ENCODE assay signal across 8 mouse cellular contexts in genomic region chr19:42431485-42432190, GRCm38 (mm10). TPM values are rescaled to one million over a fixed set of nuclear protein-coding genes. Genes with fewer than 3 reads are reported as not detected.
DNase-seq lines count a peak whose midpoint lies in the region; ATAC-seq and TF ChIP-seq lines count a peak whose summit lies in the region.

TSS of gene Crtac1 (minus strand) at chr19:42431783.

- H3K27me3 ChIP-seq in heart, postnatal 0 days (ENCODE audit: control insufficient read depth, insufficient read depth, low read length): peaks cover 76% of the 10 kb centered on the region
- peaks cover 51% of the 10 kb centered on the region for H3K27me3 ChIP-seq in liver, postnatal 0 days (ENCODE audit: insufficient read depth, low read length)

- 2% methylated on average over 61 of the region's 88 CpGs for WGBS in heart, postnatal 0 days
- WGBS in liver, postnatal 0 days (ENCODE audit: insufficient replicate concordance): 6% methylated on average over 63 of the region's 88 CpGs

- H3K4me3 ChIP-seq in heart, postnatal 0 days (ENCODE audit: low read depth, low read length): peak within 1 kb of the TSS; percentile 52
- H3K4me3 ChIP-seq in liver, postnatal 0 days (ENCODE audit: low read depth, low read length): peak within 1 kb of the TSS; percentile 33

- no peak within 1 kb of the TSS for H3K27ac ChIP-seq in heart, postnatal 0 days (ENCODE audit: low read depth)
- H3K27ac ChIP-seq in liver, postnatal 0 days (ENCODE audit: low read depth): no peak within 1 kb of the TSS

- no peak for TF ChIP-seq CTCF in heart, postnatal 0 days (IDR thresholded peaks at IDR 0.05; ENCODE audit: low read depth)
- TF ChIP-seq CTCF in liver, postnatal 0 days (IDR thresholded peaks at IDR 0.05; ENCODE audit: low read depth): 0 out of 2 replicates have a peak, but pooled peaks have one; percentile 12

- H3K4me2 ChIP-seq in heart, postnatal 0 days (ENCODE audit: low read depth, low read length): peak within 1 kb of the TSS; percentile 82
- H3K4me2 ChIP-seq in liver, postnatal 0 days (ENCODE audit: low read depth, low read length): peak within 1 kb of the TSS; percentile 64

- no peak within 1 kb of the TSS; the same call in 1 of the 2 replicates for H3K9ac ChIP-seq in heart, postnatal 0 days (replicated peaks; ENCODE audit: low read depth, low read length)
- no peak within 1 kb of the TSS for H3K9ac ChIP-seq in liver, postnatal 0 days (replicated peaks)

- ATAC-seq in heart, postnatal 0 days (ENCODE audit: insufficient read depth, low read depth): peak; percentile 36; the same call in 1 of the 2 replicates
- no peak for ATAC-seq in liver, postnatal 0 days
- ATAC-seq in inflammation-experienced regulatory T-cells, adult 6 months: no peak

- no peaks in the 10 kb centered on the region for H3K9me3 ChIP-seq in heart, postnatal 0 days (replicated peaks; ENCODE audit: control insufficient read depth, low read length)
- H3K9me3 ChIP-seq in liver, postnatal 0 days (ENCODE audit: low read length): no peaks in the 10 kb centered on the region

- DNase-seq in thymus, postnatal 4 days: peak; percentile 29
- DNase-seq in thymus, postnatal 25 days: no peak
- DNase-seq in embryo, embryonic 9.5 days (ENCODE audit: extremely low spot score): peak; percentile 81
- no peak for DNase-seq in heart, postnatal 0 days (ENCODE audit: low spot score)
- peak; percentile 43 for DNase-seq in layer of hippocampus, adult 9-10 months (ENCODE audit: low spot score)
- DNase-seq in liver, postnatal 0 days: no peak
- DNase-seq in right cerebral cortex, adult 2 months (ENCODE audit: low spot score in 2 of 2): peak; percentile 87 to 88

- no peak for TF ChIP-seq EP300 in heart, postnatal 0 days (IDR thresholded peaks at IDR 0.05; ENCODE audit: low read depth)
- TF ChIP-seq EP300 in liver, postnatal 0 days (IDR thresholded peaks at IDR 0.05; ENCODE audit: low read depth): no peak

- H3K4me1 ChIP-seq in heart, postnatal 0 days (ENCODE audit: control insufficient read depth, insufficient read depth): peaks cover 8% of the 10 kb centered on the region; the same call in 1 of the 2 replicates
- H3K4me1 ChIP-seq in liver, postnatal 0 days (ENCODE audit: insufficient read depth): no peaks in the 10 kb centered on the region

- H3K36me3 ChIP-seq in heart, postnatal 0 days (replicated peaks; ENCODE audit: control insufficient read depth, insufficient read depth, low read length): no peaks in the 10 kb centered on the region
- no peaks in the 10 kb centered on the region for H3K36me3 ChIP-seq in liver, postnatal 0 days (replicated peaks; ENCODE audit: insufficient read depth, low read length)

RNA-seq across cellular contexts. Expression of gene Crtac1, which starts in this region (rescaled TPM):
- 0.12 TPM in 1 of 2 replicates, not detected in the other for total RNA-seq in heart, postnatal 0 days (2014; rRNA removed; ENCODE audit: low replicate concordance)
- polyA plus RNA-seq in heart, postnatal 0 days (2015; fragmentation: Nextera tagmentation; extraction: Ambion mirVana): 0.36 and 0.51 TPM in 2 replicates
- polyA plus RNA-seq in liver, postnatal 0 days (2015; fragmentation: Nextera tagmentation; extraction: Ambion mirVana): 0.11 and 0.21 TPM in 2 replicates
- not detected for polyA plus RNA-seq in inflammation-experienced regulatory T-cells, adult 6 months (2017; shearing (Covaris generic))

Comparison
In these comparisons a context has a peak if more than half of its experiments do, and no peak if none do; other contexts are left out.
1. DNase-seq: peak in thymus, postnatal 4 days (single experiment), embryo, embryonic 9.5 days (single experiment), layer of hippocampus, adult 9-10 months (single experiment) and right cerebral cortex, adult 2 months (2 of 2); none in thymus, postnatal 25 days (single experiment), heart, postnatal 0 days (single experiment) and liver, postnatal 0 days (single experiment).
2. Peak in ATAC-seq, H3K4me3 ChIP-seq and H3K4me2 ChIP-seq in heart, postnatal 0 days; RNA of the gene not detected or under 1 TPM.